Mouse (Mus musculus) kidney, adult 2 months (tissue): ENCODE measurements around the gene Diaph2.

Experiments used
- CTCF ChIP-seq: fragments of 200-500 bp; conservative IDR thresholded peaks from 2 replicates; pipeline ENCODE4 v1.5.1; 2011; ENCODE audit warnings: low read depth, mild to moderate bottlenecking, control low read depth, low read length, moderate library complexity, mixed read lengths; ENCODE audit not compliant: insufficient read depth, insufficient read length
- POLR2A ChIP-seq: fragments of 200-500 bp; IDR thresholded peaks from one replicate; pipeline ENCODE4 v1.6.1; 2011; ENCODE audit warnings: low read depth, low read length, control low read depth

GRCm38 (mm10) chrX:130408985-130409384 is 659.4 kb downstream of the Diaph2 start:
- TF ChIP-seq POLR2A (no peak), CTCF (no peak)
